Mouse (Mus musculus): Measurements from ENCODE around the gene Ptrh2. TPM values are rescaled to one million over a fixed set of nuclear protein-coding genes. Genes with fewer than 3 reads are reported as not detected.
A peak's percentile ranks its signal among the peaks of the same experiment; 100 is the strongest.

Gene Ptrh2
- polyA plus RNA-seq, 1 experiment from 2014 or later = 21.5 TPM

- H3K27me3 ChIP-seq (replicated peaks) = no peaks in the 10 kb centered on the region
- H3K9me3 ChIP-seq (replicated peaks) = no peaks in the 10 kb centered on the region
- 0 out of 2 replicates have a peak overlapping the region, but pooled peaks have one; percentile 18 for H3K27ac ChIP-seq (ENCODE audit: poor library complexity, severe bottlenecking)
- no peak overlapping the region for H3K4me2 ChIP-seq
- no peaks in the 10 kb centered on the region for H3K36me3 ChIP-seq
- peaks cover 10% of the 10 kb centered on the region for H3K4me1 ChIP-seq (replicated peaks)
- H3K9ac ChIP-seq = no peak overlapping the region
- WGBS = 43% methylated on average over 3 of the region's 3 CpGs
- no peak for ATAC-seq (ENCODE audit: insufficient number of reproducible peaks, low FRiP score)
- no peak overlapping the region for H3K4me3 ChIP-seq
Observed at GRCm38 (mm10) chr11:86671041-86671675, 12.6 kb upstream of the Ptrh2 start.

DNA sequence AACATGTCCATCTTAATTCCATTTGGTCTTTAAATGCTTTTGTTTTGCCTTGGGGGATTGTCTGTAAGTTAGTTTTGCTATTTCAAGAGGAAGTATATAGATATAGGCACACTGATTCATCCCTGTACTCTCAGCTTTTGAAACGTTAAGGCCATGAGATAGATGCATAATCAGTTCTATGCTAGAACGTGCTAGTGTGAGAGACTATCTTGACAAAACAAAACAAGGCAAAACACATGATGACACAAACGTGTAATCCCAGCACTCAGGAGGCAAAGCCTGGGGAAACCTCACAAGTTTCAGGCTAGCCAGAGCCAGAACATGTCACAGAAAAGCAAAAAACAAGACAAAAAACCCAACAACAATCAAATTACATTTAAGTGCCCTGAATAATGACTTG lies 11.0 kb upstream of the Ptrh2 start:
- no peak overlapping the region for H3K27ac ChIP-seq (ENCODE audit: poor library complexity, severe bottlenecking)
- H3K4me3 ChIP-seq = no peak overlapping the region
- H3K4me2 ChIP-seq = no peak overlapping the region
- H3K9me3 ChIP-seq (replicated peaks) = no peaks in the 10 kb centered on the region
- peaks cover 10% of the 10 kb centered on the region for H3K4me1 ChIP-seq (replicated peaks)
- WGBS = 52% methylated on average over 3 of the region's 3 CpGs
- H3K27me3 ChIP-seq (replicated peaks) = no peaks in the 10 kb centered on the region
- H3K36me3 ChIP-seq = no peaks in the 10 kb centered on the region
- no peak for ATAC-seq (ENCODE audit: insufficient number of reproducible peaks, low FRiP score)
- H3K9ac ChIP-seq = no peak overlapping the region

DNA sequence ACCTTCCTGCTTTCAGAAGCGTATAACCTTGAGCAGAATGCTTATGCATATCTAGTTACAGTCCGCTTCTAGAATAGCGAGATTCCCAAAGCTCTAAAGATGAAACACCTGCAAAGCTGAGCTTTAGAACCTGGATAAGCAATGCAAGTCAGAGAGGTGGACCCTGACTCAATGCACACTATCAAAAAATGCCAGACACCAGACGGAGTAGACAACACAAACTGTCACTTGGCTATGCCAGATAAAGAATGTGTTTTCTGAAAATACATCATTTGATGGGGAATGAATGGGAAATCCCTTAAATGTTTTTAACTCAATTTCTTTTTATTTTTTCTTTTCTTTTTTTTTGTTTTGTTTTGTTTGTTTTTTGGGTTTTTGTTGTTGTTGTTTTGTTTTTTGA lies 8.3 kb upstream of the Ptrh2 start:
- Histone ChIP-seq H3K9ac (no peak overlapping the region), H3K36me3 (no peaks in the 10 kb centered on the region), H3K4me3 (no peak overlapping the region), H3K4me1 (replicated peaks) (peaks cover 14% of the 10 kb centered on the region), H3K4me2 (no peak overlapping the region), H3K27ac (ENCODE audit: poor library complexity, severe bottlenecking) (no peak overlapping the region), H3K27me3 (replicated peaks) (no peaks in the 10 kb centered on the region), H3K9me3 (replicated peaks) (no peaks in the 10 kb centered on the region)
- WGBS = 82% methylated on average over 4 of the region's 4 CpGs
- ATAC-seq (ENCODE audit: insufficient number of reproducible peaks, low FRiP score) = no peak

- WGBS = 61% methylated on average over 5 of the region's 5 CpGs
- Histone ChIP-seq H3K36me3 (no peaks in the 10 kb centered on the region), H3K27ac (ENCODE audit: poor library complexity, severe bottlenecking) (no peak overlapping the region), H3K4me3 (no peak overlapping the region), H3K9me3 (replicated peaks) (no peaks in the 10 kb centered on the region), H3K9ac (no peak overlapping the region), H3K4me2 (no peak overlapping the region), H3K27me3 (replicated peaks) (no peaks in the 10 kb centered on the region), H3K4me1 (replicated peaks) (peaks cover 11% of the 10 kb centered on the region)
- ATAC-seq (ENCODE audit: insufficient number of reproducible peaks, low FRiP score) = no peak
Observed at GRCm38 (mm10) chr11:86678957-86679356, 4.8 kb upstream of the Ptrh2 start.

DNA sequence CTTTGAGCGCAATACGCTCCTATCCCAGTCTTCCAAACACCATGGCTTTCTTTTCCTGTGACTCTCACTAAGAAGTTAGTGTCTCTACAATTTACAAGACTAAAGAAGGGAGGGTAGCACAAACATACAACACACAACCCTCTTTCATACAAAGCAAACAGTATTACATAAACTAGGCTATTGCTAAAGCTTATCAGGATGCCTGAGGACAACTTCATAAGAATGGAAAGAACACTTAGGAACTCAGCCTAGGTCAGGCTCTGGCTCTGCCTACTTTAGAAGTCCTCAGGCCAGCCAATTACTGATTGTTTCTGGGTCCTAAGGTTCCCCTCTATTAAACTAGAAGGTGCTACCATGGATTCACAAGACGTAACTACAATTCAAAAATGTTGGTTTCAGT lies 3.1 kb upstream of the Ptrh2 start:
- H3K27ac ChIP-seq (ENCODE audit: poor library complexity, severe bottlenecking) = no peak overlapping the region
- H3K9me3 ChIP-seq (replicated peaks) = no peaks in the 10 kb centered on the region
- no peak for ATAC-seq (ENCODE audit: insufficient number of reproducible peaks, low FRiP score)
- H3K4me1 ChIP-seq (replicated peaks) = peaks cover 23% of the 10 kb centered on the region
- 96% methylated on average over 3 of the region's 3 CpGs for WGBS
- H3K4me3 ChIP-seq = no peak overlapping the region
- no peak overlapping the region for H3K4me2 ChIP-seq
- no peaks in the 10 kb centered on the region for H3K27me3 ChIP-seq (replicated peaks)
- H3K9ac ChIP-seq = no peak overlapping the region
- H3K36me3 ChIP-seq = peaks cover 1% of the 10 kb centered on the region

DNA sequence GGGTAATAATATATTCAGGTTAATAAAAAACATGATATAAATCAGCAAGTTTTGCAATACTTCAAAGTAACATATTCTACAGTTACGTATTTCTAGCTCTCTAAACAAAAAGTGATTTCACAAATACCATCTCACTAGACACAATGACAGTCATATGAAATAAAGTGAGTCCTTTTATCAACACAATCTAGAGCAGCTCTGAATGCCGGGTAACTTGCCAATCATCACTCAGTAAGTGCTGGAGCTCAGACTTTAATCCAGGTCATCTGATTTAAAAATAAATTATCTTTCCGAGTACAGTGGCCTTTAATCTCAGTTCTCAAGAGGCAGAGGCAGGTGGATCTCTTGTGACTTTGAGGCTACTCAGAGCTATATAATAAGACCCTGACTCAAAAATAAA lies 2.4 kb upstream of the Ptrh2 start:
- no peak overlapping the region for H3K27ac ChIP-seq (ENCODE audit: poor library complexity, severe bottlenecking)
- no peak overlapping the region for H3K9ac ChIP-seq
- H3K9me3 ChIP-seq (replicated peaks) = no peaks in the 10 kb centered on the region
- H3K36me3 ChIP-seq = peaks cover 3% of the 10 kb centered on the region
- H3K4me1 ChIP-seq (replicated peaks) = peaks cover 26% of the 10 kb centered on the region
- no peak overlapping the region for H3K4me2 ChIP-seq
- no peaks in the 10 kb centered on the region for H3K27me3 ChIP-seq (replicated peaks)
- 82% methylated on average over 3 of the region's 3 CpGs for WGBS
- no peak overlapping the region for H3K4me3 ChIP-seq
- ATAC-seq (ENCODE audit: insufficient number of reproducible peaks, low FRiP score) = no peak

GRCm38 (mm10) chr11:86682861-86683260 lies 924 bp upstream of the Ptrh2 start:
- 30% methylated on average over 7 of the region's 7 CpGs for WGBS
- peaks cover 12% of the 10 kb centered on the region for H3K36me3 ChIP-seq
- H3K27me3 ChIP-seq (replicated peaks) = no peaks in the 10 kb centered on the region
- H3K27ac ChIP-seq (ENCODE audit: poor library complexity, severe bottlenecking) = no peak overlapping the region
- peak overlapping the region; percentile 95 for H3K4me3 ChIP-seq
- no peaks in the 10 kb centered on the region for H3K9me3 ChIP-seq (replicated peaks)
- ATAC-seq (ENCODE audit: insufficient number of reproducible peaks, low FRiP score) = no peak
- H3K4me2 ChIP-seq = peak overlapping the region; percentile 91
- peak overlapping the region; percentile 93 for H3K9ac ChIP-seq
- H3K4me1 ChIP-seq (replicated peaks) = peaks cover 28% of the 10 kb centered on the region

GRCm38 (mm10) chr11:86684126-86685012 lies 584 bp downstream of the Ptrh2 start:
- ATAC-seq (ENCODE audit: insufficient number of reproducible peaks, low FRiP score) = no peak
- Histone ChIP-seq H3K36me3 (peaks cover 18% of the 10 kb centered on the region), H3K9ac (peak overlapping the region; percentile 93), H3K9me3 (replicated peaks) (no peaks in the 10 kb centered on the region), H3K27ac (ENCODE audit: poor library complexity, severe bottlenecking) (peak overlapping the region; percentile 92), H3K4me1 (replicated peaks) (peaks cover 23% of the 10 kb centered on the region), H3K4me2 (peak overlapping the region; percentile 91), H3K4me3 (peak overlapping the region; percentile 95), H3K27me3 (replicated peaks) (no peaks in the 10 kb centered on the region)
- 9% methylated on average over 20 of the region's 20 CpGs for WGBS

GRCm38 (mm10) chr11:86685366-86685765 lies 1.6 kb downstream of the Ptrh2 start:
- Histone ChIP-seq H3K4me2 (peak overlapping the region; percentile 29), H3K27me3 (replicated peaks) (no peaks in the 10 kb centered on the region), H3K9ac (no peak overlapping the region), H3K4me1 (replicated peaks) (peaks cover 23% of the 10 kb centered on the region), H3K9me3 (replicated peaks) (no peaks in the 10 kb centered on the region), H3K36me3 (peaks cover 28% of the 10 kb centered on the region), H3K4me3 (no peak overlapping the region), H3K27ac (ENCODE audit: poor library complexity, severe bottlenecking) (no peak overlapping the region)
- ATAC-seq (ENCODE audit: insufficient number of reproducible peaks, low FRiP score) = no peak
- 88% methylated on average over 1 of the region's 1 CpGs for WGBS

GRCm38 (mm10) chr11:86690383-86690782 lies 6.6 kb downstream of the Ptrh2 start:
- Histone ChIP-seq H3K4me3 (no peak overlapping the region), H3K9ac (no peak overlapping the region), H3K4me2 (no peak overlapping the region), H3K4me1 (replicated peaks) (peaks cover 8% of the 10 kb centered on the region), H3K27me3 (replicated peaks) (no peaks in the 10 kb centered on the region), H3K9me3 (replicated peaks) (no peaks in the 10 kb centered on the region), H3K27ac (ENCODE audit: poor library complexity, severe bottlenecking) (no peak overlapping the region), H3K36me3 (peaks cover 66% of the 10 kb centered on the region)
- no peak for ATAC-seq (ENCODE audit: insufficient number of reproducible peaks, low FRiP score)
- 91% methylated on average over 3 of the region's 3 CpGs for WGBS

DNA sequence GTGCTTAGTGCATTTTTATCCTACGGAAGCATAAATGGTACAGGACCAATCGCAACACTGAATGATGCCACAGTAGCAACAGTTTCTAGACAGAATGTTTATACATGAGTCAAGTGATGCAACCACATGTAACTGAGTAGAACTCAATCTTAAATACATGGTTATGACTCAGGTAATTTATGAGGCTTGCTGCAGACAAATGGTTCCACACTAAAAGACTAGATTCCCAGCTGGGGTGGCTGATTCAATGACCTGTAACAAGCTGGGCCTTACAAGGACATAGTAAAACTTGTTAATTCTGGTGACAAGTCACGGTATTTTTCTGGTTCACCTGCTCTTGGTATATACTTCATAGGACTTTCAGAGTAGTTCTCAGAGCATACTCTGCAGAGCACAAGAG lies 7.7 kb downstream of the Ptrh2 start:
- no peak for ATAC-seq (ENCODE audit: insufficient number of reproducible peaks, low FRiP score)
- H3K9me3 ChIP-seq (replicated peaks) = no peaks in the 10 kb centered on the region
- no peak overlapping the region for H3K9ac ChIP-seq
- H3K27ac ChIP-seq (ENCODE audit: poor library complexity, severe bottlenecking) = no peak overlapping the region
- H3K27me3 ChIP-seq (replicated peaks) = no peaks in the 10 kb centered on the region
- H3K36me3 ChIP-seq = peaks cover 69% of the 10 kb centered on the region
- H3K4me2 ChIP-seq = no peak overlapping the region
- H3K4me3 ChIP-seq = no peak overlapping the region
- H3K4me1 ChIP-seq (replicated peaks) = peaks cover 3% of the 10 kb centered on the region; the same call in 1 of the 2 replicates
- 94% methylated on average over 3 of the region's 3 CpGs for WGBS

Measured in heart, embryonic 12.5 days (tissue).